Mouse (Mus musculus): Measurements from ENCODE around the gene Trim26.
A peak's percentile ranks its signal among the peaks of the same experiment; 100 is the strongest.
"Not testable (repeated sequence)": the region's sequence is repeated elsewhere in the genome, so short reads cannot be mapped to it uniquely, and the experiment has no call there.

Trim26 gene

GRCm38 (mm10) chr17:36855484-36855883 is 18.6 kb downstream of the Trim26 start:
- no peak for DNase-seq

- DNase-seq = no peak
Measured at GRCm38 (mm10) chr17:36856236-36856635, 19.3 kb downstream of the Trim26 start.

- no peak for DNase-seq
Measured at GRCm38 (mm10) chr17:36858181-36858580, 21.2 kb downstream of the Trim26 start.

GRCm38 (mm10) chr17:36861680-36862079 is 24.7 kb downstream of the Trim26 start:
- DNase-seq = no peak

DNA sequence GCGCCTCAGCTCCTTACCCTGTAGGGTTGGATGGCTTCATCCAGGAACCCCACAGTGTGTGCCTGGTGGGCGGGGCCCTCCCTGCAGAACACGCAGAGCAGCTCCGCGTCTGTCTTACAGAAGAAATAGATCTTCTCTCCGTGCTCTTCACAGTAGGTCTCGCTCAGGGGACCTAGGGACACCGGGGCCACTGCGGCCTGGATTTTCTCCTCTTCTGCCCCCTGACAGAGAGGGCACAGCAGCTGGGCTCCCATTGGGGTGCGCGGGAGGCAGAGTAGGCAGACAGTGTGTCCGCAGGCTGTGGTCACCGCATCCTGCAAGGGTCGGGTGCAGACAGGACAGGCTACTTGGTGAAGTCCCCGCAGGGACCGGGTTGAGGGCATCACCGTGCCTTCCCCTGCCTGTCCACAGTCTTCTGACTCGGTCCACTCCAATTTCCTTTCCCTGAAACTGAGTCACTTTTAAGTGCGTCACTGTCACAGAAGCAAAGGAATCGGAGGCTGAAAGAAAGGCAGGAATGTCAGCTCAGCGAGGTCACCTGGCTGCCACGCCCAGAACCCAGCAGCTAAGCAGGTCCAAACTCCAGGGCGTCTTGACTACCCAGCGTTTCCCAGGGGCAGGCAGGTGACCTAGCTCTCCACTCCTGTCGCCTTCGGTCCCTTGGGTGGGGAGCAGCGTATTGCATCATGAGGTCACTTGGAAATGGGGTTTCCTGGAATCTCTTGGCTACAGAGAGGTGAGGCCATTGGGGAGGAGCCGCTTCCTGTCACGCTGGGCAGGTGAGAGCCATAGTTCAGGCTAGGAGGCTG is 30.0 kb downstream of the Trim26 start, which contains the start of gene Trim15:
Trim15 (minus strand) TSS at position 492 of the 809 bp plus-strand sequence.
- no peak for DNase-seq

- DNase-seq = no peak
Measured at GRCm38 (mm10) chr17:36868836-36869235, 31.9 kb downstream of the Trim26 start.

- no peak for DNase-seq
Measured at GRCm38 (mm10) chr17:36869284-36869954, 32.5 kb downstream of the Trim26 start, which contains the start of gene Trim10. Trim10 (plus strand) TSS chr17:36869574.

DNA sequence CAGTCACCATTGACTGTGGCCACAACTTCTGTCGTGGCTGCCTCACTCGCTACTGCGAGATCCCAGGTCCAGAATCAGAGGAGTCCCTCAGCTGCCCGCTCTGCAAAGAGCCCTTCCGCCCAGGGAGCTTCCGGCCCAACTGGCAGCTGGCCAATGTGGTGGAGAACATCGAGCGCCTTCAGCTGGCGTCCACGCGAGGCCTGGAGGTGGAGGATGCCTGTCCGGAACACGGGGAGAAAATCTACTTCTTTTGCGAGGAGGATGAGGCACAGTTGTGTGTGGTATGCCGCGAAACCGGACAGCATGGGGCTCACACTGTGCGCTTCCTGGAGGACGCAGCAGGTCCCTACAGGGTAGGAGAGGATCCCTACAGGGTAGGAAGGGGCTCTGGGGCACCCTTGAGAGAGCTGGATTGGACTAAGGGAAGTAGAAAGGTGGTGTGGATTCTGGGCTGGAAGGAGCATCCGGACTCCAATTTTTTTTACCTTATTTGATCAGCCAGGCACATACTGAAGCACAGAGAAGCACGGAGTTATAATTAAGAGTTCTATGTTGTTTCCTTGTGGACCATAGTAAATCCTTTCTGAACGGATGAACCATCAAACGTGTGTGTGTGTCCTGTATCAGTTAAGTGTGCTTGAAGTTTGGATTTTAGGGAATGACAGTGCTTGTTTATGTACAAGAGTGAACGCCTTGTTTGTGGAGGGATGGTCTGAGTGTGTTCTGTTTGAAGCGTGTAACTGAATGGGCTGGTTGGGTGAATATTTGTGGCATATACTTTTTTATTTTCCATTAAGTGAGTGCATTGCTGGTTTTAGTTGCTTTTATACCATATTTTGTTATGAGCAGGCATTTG is 33.2 kb downstream of the Trim26 start:
- no peak for DNase-seq

DNA sequence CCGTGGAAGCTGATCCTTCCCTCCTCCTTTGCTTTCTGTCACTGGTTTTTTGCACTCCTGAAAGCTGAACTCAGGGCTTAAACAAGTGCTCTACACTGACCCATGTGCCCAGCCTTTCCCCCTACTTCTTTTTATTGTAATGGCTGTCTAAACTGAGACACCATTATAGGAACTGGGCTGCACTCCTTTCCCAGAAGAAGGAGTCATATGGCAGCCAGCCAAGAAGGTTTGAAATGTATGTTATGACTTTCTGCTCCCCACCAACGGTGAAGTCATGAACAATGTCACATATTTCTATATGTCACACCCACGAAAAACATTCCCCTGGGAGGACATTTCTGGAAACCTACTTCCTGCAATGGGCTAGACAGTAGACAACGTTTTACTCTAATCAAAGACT is 37.7 kb downstream of the Trim26 start:
- no peak for DNase-seq

GRCm38 (mm10) chr17:36883350-36883749 is 46.4 kb downstream of the Trim26 start:
- DNase-seq = no peak

DNA sequence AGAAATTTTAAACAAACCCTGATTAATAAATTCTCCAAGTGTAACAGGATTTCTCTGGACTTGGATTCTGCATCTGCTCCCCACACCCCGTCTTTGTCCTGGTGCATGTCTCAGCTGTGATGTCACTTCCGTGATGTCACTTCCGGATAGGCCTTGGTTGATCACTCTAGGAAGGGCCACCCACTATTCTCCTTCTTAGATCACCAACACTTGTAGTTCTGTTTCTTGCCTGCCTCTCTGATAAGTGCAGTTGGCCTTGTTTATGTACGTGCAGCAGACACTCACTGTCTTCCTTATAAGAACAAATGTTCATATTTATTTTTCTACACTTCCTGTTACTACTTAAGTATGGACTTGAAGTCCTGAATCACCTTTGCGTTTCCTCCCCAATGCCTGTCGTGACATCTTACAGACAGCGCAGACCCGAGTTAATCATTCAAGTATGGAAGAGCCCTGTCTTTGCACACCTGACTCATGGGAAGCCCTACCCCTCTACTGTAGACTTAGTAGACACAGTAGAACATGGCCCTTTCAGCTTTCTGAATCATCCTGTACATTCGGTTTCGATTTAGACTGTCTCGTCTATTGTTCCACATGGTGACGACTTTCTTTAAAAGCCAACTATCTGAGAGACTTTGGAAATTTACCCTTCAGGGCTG is 48.3 kb downstream of the Trim26 start:
- no peak for DNase-seq

GRCm38 (mm10) chr17:36890073-36890903 is 53.4 kb downstream of the Trim26 start, which contains the start of gene Trim40:
Trim40 (minus strand) TSS chr17:36890123.
- no peak for DNase-seq

DNA sequence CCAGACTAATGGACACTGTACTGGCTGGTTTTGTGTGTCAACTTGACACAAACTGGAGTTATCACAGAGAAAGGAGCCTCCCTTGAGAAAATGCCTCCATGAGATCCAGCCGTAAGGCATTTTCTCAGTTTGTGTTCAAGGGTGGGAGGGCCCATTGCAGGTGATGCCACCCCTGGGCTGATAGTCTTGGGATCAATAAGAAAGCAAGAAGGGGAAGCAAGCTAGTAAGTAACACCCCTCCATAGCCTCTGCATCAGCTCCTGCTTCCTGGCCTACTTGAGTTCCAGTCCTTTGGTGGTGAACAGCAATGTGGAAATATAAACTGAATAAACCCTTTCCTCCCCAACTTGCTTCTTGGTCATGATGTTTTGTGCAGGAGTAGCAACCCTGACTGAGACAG is 54.6 kb downstream of the Trim26 start:
- not testable (repeated sequence) for DNase-seq

- peak; percentile 36 for DNase-seq
Measured at GRCm38 (mm10) chr17:36892362-36892761, 55.4 kb downstream of the Trim26 start.

DNA sequence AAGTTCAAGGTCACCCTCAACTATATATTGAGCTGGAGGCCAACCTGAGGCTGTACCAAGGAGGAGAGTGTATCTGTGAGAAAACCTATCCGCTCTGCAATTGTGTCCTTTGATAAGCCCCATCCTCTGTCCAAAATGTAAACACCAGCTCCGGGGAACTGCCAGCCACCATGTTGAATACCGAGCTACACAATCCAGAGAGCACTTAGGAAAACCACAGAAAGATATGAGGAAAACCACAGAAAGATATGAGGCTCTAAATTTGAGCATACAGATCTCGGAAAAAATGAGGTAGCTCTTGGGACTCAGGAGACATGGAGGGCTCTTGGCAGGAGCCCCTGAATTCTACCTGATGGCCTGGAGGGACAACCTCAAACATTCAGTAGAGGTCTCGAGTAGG is 56.5 kb downstream of the Trim26 start:
- no peak for DNase-seq

GRCm38 (mm10) chr17:36896583-36896982 is 59.6 kb downstream of the Trim26 start:
- DNase-seq = peak; percentile 30

DNA sequence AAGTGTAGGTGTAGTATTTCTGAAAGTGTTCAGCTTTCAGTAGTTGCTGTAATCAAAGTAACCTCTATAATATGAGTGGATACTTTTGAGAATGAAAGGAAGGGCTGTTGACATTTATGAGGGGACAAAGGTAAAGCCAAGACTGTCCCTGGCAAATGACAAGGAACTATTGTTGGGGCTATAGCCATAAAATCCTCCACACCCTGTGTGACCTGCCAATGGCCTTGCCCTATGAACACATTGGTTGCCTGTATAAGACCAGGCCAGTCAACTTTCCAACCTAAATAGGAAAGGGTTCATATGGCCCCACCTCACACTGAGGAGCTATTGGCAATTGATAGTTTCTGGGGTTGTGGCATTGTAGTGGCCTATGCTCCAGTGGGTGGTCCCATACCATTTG is 60.1 kb downstream of the Trim26 start:
- DNase-seq = no peak

GRCm38 (mm10) chr17:36897552-36898205 is 60.7 kb downstream of the Trim26 start, which contains the start of gene Trim31:
Trim31 (plus strand) TSS chr17:36898118.
- no peak for DNase-seq

GRCm38 (mm10) chr17:36899376-36899775 is 62.4 kb downstream of the Trim26 start:
- no peak for DNase-seq

DNA sequence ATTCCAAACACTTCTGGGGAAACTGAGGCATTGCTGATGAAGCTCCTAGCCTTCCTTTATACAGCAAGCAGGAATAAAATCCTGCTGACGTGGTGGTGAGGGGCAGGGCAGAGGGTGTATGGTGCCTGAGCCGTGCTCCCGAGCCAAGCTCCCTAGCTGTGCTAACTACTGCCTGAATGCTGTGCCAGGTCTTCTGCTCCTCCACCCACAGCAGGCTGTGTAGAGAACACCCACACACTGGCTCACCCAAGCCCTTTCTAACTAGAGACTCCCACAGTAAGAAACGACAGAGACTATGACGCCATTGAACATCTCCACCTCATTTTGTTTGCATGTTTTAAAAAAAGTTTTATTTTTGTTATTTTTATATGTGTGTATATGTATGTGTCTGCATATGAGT is 63.1 kb downstream of the Trim26 start:
- peak; percentile 71 for DNase-seq

DNA sequence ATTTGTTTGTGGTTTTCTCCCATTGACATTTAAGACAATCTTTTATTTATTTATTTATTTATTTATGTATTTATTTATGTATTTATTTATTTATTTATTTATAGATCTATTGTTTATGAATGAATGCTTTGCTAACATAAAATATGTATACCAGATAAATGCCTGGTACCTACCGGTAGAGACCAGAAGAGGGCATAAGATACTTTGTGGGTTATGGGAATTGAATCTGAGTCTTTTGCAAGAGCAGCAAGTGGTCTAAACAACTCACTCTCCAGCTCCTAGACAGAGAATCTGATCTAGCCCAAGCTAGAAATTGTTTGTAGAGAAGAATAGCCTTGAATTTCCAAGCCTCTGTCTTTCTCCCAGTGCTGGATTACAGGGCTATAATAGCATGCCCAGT is 63.8 kb downstream of the Trim26 start:
- no peak for DNase-seq

Data from right cerebral cortex, adult 18-20 months (tissue).